Mouse (Mus musculus): Measurements from ENCODE around the gene Fam43a. TPM values are rescaled to one million over a fixed set of nuclear protein-coding genes. Genes with fewer than 3 reads are reported as not detected.

Fam43a gene
- polyA plus RNA-seq (2012; rRNA removed), result 5.4 and 6.3 TPM in 2 replicates

DNA sequence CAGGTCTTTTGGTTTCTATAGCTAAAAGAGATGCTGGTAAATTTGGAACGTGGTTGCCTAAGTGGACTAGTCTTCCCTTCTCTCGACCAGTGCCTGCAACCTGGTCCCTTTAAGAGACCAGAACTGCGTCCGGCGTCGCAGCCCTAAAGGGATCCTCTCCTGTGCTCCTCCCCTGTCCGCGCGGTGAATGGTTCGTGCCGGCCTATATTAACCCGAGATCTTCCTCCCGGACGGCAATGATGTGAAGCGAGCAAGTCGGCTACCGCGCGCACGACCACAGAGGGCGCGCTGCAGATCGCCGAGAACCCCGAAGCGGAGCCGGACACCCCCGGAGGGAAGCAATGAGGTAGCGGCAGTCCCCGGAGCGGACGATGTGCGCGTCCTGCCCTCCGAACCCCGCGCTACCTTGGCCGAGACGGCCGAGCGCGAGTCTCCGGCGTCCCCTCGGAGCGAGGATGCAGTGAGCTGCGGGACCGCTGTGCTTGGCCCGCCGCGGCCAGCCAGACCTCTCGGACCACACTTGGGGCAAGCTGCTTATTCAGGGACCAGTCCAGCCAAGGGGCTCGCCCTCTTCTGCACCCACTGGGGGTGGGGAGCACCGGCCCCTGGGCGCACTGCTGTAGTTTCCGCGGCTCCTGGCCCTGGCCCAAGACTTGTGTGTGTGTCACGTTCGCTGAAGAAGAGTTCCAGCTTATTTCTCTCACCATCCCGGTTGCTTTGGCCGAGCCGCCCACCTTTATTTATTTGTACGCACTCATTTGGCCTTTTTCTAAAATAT, at the start of gene Fam43a:
TSS of gene Fam43a (plus strand) at position 233 of the 778 bp plus-strand sequence.
- WGBS, result under 1% methylated on average over 63 of the region's 63 CpGs

DNA sequence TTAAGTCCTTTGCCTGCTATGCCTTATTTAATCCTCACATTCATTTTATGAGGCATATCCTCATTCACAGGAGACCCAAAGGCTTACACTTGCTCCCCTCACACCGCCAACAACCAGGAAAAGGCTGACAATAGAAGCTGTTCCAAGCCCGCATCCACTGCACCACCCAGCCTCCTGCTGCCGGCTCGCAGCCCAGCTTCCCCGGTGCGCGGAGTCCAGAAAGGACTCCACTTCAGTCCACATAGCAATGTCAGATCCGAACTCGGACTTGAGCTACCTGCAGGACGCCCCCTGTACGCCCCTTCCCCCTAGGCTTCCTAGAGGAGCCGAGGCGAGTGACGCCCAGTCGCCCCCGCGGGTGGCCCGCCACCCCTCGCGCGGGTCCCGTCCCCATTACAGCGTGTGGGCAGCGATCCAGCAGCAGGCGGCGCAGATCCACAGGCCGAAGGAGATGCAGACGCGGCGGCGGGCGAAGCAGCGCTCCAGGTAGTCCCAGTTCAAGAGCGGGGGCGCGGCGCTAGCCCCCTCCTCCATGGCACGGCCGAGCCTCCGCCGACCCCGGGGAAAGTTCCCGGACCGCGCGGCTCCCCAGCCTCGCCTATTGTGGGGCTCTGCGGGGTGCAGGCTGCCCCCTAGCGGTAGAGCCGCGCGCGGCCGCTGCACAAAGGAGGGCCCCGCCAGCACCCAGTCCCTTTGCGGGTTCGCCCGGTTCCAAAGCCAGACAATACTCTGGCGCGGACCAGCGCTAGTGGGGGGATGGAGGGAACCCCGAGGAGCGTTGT, 49.4 kb upstream of the Fam43a start:
- WGBS, result 1% methylated on average over 56 of the region's 63 CpGs
- DNase-seq (ENCODE audit: low read depth, low spot score), result no peak

More for the DNA sequence above, at the start of gene Fam43a:
- peak; percentile 73 for DNase-seq (ENCODE audit: low read depth, low spot score)

DNA sequence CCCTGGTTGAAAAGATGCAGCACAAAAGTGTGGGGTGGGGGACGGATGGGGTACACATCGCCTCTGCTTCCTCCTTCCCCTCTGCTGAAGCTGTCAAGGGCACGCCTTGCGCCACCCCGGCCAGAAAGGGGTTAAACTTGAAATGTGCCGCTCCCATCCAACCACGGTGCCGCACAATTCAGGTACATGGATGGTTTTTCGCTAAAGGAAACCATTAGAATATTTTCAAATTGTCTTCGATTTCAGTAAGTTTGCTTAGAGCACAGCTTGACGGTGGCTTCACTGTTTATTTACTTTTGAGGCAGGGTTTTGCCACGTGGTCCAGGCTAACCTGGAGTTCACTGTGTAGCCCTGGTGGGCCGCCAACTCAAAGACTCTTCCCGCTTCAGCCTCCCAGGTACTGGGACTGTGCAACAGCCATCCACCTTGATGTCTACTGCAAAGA, 48.8 kb upstream of the Fam43a start, which contains the start of gene Tmem44:
TSS of gene Tmem44 (minus strand) at position 95 of the 445 bp plus-strand sequence.
- WGBS, result 6% methylated on average over 14 of the region's 14 CpGs
- no peak for DNase-seq (ENCODE audit: low read depth, low spot score)

DNA sequence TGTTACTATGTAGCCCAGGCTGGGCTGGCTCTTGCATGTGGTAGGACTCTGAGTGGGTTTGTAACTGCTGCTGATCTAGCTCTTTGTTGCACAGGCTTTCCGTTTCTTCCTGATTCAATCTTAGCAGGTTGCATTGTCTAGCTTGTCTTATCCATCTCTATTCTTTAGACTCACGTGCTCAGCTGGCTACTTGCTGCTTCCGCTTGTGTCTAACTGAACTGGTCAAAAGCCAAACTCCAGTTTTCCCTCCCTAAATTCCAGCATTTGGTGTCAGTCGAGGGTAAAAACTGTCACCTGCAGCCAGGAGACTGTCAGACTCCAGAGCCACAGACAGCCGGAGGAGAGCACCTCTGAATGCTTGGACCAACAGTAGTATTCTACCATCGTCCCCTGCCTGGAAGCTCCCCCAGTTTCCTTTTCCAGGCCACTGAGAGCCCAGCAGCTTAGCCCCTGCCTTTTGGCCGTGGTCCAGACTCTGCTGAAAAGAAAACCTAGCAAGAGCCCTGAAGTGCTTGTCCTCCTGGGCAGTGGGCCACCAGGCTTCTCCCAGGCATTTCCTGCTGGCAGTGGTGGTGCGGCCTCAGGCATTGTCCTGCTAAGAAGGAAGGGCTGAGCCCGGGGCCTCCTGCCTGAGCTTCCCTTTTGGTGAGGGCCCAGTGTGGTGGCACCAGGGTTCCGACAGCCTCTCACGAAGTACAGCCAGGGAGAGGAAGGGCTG, 46.7 kb upstream of the Fam43a start:
- DNase-seq (ENCODE audit: low read depth, low spot score), result no peak
- 41% methylated on average over 11 of the region's 11 CpGs for WGBS

DNA sequence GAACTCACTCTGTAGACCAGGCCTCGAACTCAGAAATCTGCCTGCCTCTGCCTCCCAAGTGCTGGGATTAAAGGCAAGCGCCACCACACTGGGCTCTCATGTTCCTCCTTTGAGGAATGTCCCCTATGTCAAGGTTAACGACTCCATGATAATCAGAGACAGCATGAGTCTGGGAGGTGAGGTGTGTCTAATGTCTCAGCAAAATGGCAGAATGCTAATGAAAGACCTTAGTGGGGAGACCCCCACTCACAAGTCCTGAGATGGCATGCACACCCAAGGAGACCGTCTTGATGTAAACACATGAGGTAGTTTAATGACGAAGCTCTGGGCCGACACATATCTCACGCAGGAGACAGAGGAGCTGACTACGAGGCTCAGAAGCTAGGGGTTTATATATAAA, 45.4 kb upstream of the Fam43a start:
- 97% methylated on average over 8 of the region's 8 CpGs for WGBS

DNA sequence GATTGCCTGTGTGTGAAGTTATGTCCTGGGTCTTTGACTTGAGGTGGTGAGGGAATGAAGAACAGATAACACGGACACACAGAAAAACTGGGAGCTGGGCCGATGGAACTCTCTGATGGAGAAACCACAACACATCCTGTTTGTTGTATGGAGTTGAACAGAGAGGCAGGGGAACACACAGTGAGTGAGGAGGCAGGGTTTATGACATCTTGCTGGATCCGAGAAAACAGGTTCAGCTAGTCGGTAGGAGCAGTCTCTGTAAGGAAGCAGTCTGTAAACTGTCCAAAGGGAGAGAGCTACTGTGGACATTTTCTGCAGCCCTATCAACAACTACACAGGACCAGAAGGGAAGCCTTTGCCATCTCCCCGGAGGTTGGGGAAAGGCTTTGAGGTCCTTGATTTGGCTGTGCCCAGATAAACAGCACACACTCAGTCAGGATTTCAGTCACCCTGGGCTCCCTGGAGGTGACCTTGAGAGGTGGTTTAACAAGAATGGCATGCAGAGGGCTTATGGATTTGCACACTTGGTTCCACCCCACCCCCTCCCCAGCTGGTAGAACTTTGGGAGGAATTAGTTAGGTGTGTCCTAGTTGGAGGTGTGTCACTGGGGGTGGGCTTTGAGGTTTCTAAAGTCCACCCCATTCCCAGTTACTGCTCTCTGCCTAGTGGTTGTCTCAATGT, 40.1 kb upstream of the Fam43a start:
- DNase-seq (ENCODE audit: low read depth, low spot score), result no peak
- WGBS, result 32% methylated on average over 5 of the region's 5 CpGs

More for the DNA sequence above, 45.4 kb upstream of the Fam43a start:
- no peak for DNase-seq (ENCODE audit: low read depth, low spot score)

DNA sequence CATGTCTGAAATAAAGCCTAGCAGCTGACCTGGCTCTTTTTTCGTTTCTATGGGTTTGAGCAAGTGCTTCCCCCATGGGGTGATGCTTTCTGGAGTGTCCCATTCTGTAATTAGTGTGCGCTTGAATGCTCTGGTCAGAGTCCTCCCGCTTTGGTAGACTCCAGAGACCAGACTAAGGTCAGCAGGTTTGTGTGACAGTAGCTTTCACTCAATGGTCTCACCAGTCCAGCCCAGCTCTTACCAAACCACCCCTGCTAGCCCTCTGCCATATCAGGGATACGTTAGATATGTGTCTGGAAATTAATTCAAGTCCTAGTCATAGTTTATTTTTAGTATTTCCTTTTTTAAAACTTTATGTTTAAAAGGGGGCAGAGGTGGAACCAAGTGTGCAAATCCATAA, 38.9 kb upstream of the Fam43a start:
- no peak for DNase-seq (ENCODE audit: low read depth, low spot score)
- WGBS, result 91% methylated on average over 4 of the region's 4 CpGs

DNA sequence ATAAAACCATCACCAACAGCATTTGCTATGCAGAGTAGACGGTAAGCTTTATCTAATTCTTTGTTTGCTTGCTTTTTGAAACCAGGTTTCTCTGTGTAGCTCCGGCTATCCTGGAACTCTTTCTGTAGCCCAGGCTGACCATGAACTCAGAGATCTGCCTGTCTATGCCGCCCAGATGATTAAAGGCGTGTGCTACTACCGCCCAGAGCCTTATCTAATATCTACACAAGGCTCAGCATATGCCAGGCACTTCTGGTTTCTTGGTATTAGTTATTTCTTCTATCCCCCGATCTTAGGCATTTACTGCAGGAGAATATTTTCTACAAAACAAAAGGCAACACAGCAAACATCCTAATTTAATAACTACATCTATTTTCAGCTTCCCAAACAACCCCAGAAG, 33.9 kb upstream of the Fam43a start:
- no peak for DNase-seq (ENCODE audit: low read depth, low spot score)
- 86% methylated on average over 6 of the region's 6 CpGs for WGBS

DNA sequence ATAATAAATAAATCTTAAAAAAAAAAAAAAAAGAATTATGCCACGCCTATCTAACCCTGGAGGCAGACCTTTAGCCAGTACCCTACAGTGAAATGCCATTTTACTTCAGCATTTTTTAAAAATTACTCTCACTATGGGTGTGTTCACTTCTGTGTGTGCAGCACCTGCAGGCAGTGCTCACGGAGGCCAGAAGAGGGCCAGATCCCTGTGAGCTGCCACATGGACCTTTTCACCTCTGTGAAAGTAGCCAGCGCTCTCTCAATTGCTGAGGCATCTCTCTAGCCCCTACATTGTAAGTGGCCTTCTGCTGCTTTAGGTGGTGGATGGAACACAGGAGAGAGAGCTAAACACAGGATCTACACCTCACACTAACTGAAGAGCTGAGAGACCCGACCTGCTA, 29.4 kb upstream of the Fam43a start:
- WGBS, result 95% methylated on average over 4 of the region's 4 CpGs
- no peak for DNase-seq (ENCODE audit: low read depth, low spot score)

DNA sequence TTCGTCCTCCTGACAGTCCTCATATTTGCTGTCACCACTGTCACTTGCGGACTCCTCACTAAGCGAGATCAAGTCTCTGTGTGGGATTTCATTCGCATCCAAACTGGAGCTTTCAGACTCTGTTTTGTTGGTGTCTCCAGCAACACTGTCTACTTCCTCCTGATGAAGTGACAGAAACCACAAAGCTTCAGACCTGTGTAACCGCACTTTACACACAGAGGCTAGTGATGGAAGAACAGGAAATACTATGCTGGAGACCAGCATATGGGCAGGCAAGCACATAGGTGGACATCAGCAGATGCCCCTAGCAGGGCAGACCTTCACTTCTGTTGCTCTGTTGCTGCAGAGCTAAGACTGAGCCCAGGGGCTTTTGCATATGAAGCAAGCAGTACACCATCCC, 28.1 kb upstream of the Fam43a start:
- DNase-seq (ENCODE audit: low read depth, low spot score), result no peak
- 94% methylated on average over 5 of the region's 5 CpGs for WGBS

DNA sequence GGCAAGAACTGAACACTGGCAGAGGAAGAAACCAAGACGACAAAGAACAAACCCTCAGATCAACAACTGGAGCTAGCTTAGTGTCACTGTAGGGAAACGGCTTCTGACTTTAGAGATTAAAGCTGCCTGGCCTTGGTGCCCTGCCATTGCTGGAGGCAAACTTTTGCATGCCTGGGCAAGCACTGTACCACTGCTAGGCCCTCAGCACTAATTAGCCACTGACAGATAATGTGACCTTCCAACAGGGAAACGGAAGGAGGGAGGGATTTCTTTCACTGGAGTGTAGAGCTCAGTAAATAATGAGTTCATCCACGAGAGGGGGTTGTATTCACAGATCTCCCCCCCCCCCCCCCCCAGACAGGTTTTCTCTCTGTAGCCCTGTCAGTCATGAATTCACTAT, 27.3 kb upstream of the Fam43a start:
- 73% methylated on average over 4 of the region's 4 CpGs for WGBS
- no peak for DNase-seq (ENCODE audit: low read depth, low spot score)

DNA sequence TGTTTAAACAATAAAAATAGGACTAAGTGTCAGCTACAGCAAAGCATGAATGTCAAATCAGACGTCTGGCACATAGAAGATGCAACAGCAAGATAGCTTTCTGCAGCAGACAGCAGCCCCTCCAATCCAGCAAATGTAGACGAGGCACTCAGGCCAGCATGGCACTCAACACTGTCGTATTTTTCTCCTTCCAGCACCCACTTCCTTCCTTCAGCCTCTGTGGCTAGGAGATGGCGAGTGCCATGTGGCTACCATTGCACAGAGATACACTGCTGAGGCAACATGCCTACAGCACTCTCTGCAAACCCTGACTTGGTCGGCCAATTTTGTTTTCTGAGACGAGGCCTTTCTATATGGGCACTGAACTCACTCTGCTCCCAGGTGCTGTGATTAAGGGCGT, 23.7 kb upstream of the Fam43a start:
- WGBS, result 87% methylated on average over 7 of the region's 7 CpGs
- no peak for DNase-seq (ENCODE audit: low read depth, low spot score)

DNA sequence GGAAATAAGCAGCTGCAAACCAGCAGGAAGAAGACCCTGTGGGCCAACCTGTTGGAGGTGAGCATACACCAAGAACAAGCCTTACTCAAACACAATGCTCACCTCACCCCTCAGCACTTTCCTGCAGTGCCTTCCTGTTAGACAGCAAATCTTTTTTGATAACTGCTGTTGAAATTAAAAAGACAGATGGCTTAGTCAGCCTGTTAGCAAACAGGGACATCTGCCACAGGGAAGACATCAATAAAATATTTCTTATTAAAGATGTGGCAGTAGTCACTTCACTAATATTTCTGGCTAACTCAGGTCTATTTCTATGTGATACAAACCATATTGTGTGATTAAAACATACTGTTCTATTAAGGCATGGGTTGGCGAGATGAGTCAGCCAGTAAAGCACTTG, 23.1 kb upstream of the Fam43a start:
- 92% methylated on average over 1 of the region's 1 CpGs for WGBS
- DNase-seq (ENCODE audit: low read depth, low spot score), result no peak

DNA sequence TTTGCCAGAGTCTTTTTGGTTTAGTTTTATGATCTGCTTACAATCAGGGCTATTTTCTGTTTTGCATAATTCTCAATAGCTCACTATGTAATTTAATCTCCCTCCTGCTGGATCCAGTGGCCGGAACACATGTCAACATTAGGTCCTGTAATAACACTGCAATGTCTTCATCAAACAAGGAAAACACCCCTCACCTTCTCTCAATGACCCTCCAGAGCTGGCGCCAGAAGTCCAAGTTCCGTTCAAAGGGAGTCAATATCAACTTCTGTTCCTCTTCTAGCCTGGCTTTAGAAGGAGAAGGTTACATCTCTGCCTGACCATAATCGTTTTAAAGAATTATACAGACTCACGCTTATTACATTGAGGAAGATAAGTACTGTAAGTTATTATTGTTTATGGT, 18.8 kb upstream of the Fam43a start:
- 70% methylated on average over 5 of the region's 5 CpGs for WGBS
- DNase-seq (ENCODE audit: low read depth, low spot score), result no peak

DNA sequence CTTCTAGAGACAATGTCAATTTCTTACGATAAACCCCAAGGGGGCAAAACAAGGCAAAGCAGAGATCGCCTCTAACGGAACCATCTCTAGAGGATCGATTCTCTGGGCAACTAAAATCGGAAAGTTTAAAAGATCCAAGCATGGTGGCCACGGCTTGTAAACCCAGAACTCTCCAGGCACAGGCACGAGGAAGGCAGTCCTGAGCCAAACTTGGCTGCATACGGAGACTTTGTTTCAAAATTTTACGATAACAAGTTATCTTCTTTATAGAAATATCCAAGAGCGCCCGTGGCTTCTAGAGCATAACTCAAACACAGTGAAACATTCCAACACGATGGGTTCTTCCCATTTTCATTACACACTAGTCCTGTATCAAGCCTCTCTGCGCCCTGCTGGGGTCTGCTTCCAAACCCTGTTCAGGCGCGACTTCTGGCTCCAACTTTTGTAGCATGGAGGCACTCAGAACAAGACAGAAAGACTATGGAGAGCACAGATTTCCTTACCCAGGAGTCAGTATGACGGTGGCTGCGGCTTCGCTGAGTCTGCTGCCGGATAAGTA, 12.5 kb upstream of the Fam43a start:
- DNase-seq (ENCODE audit: low read depth, low spot score), result no peak
- WGBS, result under 1% methylated on average over 19 of the region's 19 CpGs

DNA sequence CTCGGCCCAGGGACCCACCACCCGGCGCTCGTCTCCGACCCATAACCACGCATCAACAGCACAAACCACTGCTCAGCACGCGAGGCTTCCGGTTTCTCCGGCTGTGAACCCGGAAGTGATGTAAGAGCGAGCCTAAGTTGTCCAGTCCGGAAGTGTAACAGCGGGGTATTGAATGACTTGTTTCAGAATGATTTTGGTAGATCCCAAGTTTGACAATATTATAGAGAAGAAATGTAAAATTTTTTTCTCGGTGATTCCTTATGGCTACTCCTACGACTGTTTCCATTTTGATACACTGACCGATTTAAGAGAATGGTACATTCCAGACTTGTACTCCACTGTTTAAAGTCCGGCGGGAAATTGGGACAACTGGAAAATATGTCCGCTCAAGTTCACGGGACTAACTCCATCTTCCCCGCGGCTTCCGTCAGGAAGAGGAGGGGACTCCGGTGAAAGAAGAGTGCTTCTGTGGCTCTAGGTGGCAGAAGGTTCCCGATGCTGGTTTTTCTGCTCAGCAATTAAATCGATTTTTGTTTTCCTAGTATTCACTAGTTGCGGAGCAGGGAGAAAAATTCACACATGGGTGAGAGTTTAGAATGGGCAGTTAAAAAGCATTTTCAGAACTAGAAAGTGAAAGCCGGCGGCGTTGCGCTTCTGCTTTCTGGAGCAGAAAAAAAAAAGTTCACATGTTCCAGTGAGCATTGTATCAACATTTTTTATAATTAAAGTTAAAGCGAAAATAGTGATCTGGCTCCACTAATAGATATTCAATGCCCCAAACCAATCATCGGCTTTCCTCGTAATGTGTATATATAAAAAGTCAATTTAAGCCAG, 11.8 kb upstream of the Fam43a start, which contains the start of gene Lsg1:
TSS of gene Lsg1 (minus strand) at position 99 of the 834 bp plus-strand sequence.
- WGBS, result under 1% methylated on average over 35 of the region's 35 CpGs

DNA sequence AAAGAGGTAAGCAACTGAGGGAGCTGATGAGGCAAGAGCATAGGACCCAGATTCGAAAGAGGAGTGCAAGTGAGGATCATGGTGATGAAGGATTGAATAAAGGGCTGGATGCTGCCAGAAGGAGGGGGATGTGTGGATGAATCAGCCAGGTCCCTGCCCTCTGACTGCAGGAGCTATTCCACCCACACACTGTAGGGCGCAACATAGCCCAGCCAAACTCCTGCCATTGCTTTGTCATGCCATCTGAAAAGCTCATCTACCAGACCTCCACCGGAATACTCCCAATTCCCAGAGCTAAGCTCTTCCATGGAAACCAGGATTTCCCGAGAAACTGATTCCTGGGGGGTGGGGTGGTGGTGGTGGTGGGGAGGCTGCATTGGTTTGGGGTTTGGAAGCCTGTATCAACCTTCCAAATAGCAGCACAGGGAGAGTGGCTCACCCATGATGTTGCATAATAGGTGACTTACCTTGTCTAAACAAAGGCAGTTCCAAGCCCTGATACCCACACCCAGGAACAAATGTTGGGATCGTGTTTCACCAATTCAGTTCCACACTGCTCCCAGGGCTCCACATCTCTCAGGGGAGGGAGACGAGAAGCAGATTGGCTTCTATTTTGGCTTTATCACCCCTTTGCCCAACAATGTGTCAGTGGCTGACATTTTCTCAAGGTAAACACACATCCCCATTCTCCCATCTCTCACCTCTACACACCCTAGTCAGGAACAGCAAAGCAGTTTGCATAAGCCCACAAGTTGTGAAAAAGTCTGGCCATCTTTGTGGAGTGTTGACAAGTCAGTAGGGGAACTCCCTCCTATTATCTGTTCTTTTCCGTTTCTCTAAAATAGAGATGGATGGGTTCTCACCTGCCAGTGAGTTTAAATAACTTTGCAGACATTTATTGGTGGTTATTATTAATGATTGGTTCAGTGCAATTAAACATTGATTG, 9.0 kb upstream of the Fam43a start:
- DNase-seq (ENCODE audit: low read depth, low spot score), result no peak
- WGBS, result 32% methylated on average over 7 of the region's 7 CpGs

More for the DNA sequence above, 11.8 kb upstream of the Fam43a start, which contains the start of gene Lsg1:
- DNase-seq (ENCODE audit: low read depth, low spot score), result peak; percentile 95
